Mouse (Mus musculus): Measurements from ENCODE around the gene Fgd3. TPM values are rescaled to one million over a fixed set of nuclear protein-coding genes. Genes with fewer than 3 reads are reported as not detected.

The Fgd3 gene
- polyA plus RNA-seq, 1 experiment from 2014 or later, result 0.64 TPM

DNA sequence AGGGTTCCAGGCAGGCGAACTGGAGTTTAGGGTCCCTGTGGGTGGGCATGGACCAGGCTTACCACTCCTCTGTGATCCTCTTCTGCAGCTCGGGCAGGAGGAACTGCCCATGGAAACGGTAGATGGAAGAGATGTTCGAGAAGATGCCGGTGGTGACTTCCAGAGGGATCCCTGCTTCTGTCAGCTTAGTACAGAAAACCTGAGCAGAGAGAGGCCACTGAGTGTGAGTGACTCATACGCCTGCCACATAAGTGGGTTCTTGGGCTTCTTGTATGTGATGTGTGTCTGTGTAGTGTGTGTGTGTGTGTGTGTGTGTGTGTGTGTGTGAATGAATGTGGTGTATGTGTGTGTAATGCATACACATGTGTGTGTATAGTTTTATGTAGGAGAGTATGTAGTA is 32.9 kb downstream of the Fgd3 start:
- WGBS (ENCODE audit: insufficient replicate concordance), result 86% methylated on average over 6 of the region's 6 CpGs
- Histone ChIP-seq H3K27me3 (ENCODE audit: control insufficient read depth, insufficient read depth, low read length) (no peaks in the 10 kb centered on the region), H3K4me2 (no peak overlapping the region), H3K27ac (ENCODE audit: low read depth, low read length) (no peak overlapping the region), H3K36me3 (ENCODE audit: control insufficient read depth, insufficient read depth, low read length) (no peaks in the 10 kb centered on the region), H3K4me1 (ENCODE audit: control insufficient read depth, insufficient read depth, low read length) (no peaks in the 10 kb centered on the region), H3K4me3 (ENCODE audit: low read depth, low read length) (no peak overlapping the region), H3K9ac (ENCODE audit: low read depth, low read length) (no peak overlapping the region), H3K9me3 (replicated peaks; ENCODE audit: control insufficient read depth, low read length) (no peaks in the 10 kb centered on the region; the same call in 1 of the 2 replicates)
- ATAC-seq (replicated peaks; ENCODE audit: insufficient number of reproducible peaks, low FRiP score, low TSS enrichment), result no peak

DNA sequence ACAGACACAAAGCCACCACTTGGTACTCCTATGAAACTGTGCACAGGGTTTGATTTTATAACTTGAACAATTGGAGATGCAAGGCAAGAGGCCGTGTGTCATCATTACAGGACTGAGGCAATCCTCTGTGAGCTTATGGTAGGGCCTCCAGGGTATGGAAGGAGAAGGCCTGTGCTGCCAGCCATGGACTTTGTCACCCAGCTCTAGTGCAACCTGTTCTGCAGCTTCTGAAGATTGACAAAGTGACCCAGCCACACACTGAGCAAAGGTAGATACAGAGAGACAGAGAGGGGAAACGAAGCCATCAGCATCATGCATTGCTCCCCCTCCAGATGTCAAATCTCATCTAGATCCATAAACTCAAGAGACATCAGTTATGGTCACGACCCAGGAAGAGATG is 33.4 kb downstream of the Fgd3 start:
- no peak overlapping the region for H3K4me2 ChIP-seq
- H3K4me3 ChIP-seq (ENCODE audit: low read depth, low read length), result no peak overlapping the region
- no peaks in the 10 kb centered on the region for H3K27me3 ChIP-seq (ENCODE audit: control insufficient read depth, insufficient read depth, low read length)
- H3K36me3 ChIP-seq (ENCODE audit: control insufficient read depth, insufficient read depth, low read length), result no peaks in the 10 kb centered on the region
- no peak overlapping the region for H3K27ac ChIP-seq (ENCODE audit: low read depth, low read length)
- no peaks in the 10 kb centered on the region; the same call in 1 of the 2 replicates for H3K9me3 ChIP-seq (replicated peaks; ENCODE audit: control insufficient read depth, low read length)
- WGBS (ENCODE audit: insufficient replicate concordance), result 76% methylated on average over 3 of the region's 3 CpGs
- H3K4me1 ChIP-seq (ENCODE audit: control insufficient read depth, insufficient read depth, low read length), result no peaks in the 10 kb centered on the region
- no peak overlapping the region for H3K9ac ChIP-seq (ENCODE audit: low read depth, low read length)
- ATAC-seq (replicated peaks; ENCODE audit: insufficient number of reproducible peaks, low FRiP score, low TSS enrichment), result no peak

DNA sequence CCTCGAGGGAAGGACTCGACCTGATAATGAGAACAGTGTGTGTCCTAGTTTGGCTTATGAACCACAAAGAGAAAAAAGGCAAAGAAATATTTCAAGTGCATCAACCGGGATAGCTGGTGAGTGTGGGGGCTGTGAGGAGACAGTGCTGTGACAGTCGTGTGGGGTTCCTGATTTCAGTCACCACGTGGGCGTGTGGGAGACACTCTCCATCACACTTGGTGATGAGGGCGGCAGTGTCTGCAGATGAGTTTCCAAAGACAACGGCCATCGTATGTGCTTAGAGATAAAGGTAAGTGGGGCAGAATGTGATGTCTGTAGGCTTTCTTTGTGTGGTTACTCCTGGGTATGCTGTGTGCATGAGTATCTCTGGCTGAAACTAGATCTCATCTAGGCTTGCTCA is 36.4 kb downstream of the Fgd3 start:
- Histone ChIP-seq H3K4me3 (ENCODE audit: low read depth, low read length) (no peak overlapping the region), H3K27ac (ENCODE audit: low read depth, low read length) (no peak overlapping the region), H3K27me3 (ENCODE audit: control insufficient read depth, insufficient read depth, low read length) (no peaks in the 10 kb centered on the region), H3K4me2 (no peak overlapping the region), H3K4me1 (ENCODE audit: control insufficient read depth, insufficient read depth, low read length) (no peaks in the 10 kb centered on the region), H3K36me3 (ENCODE audit: control insufficient read depth, insufficient read depth, low read length) (no peaks in the 10 kb centered on the region), H3K9ac (ENCODE audit: low read depth, low read length) (no peak overlapping the region), H3K9me3 (replicated peaks; ENCODE audit: control insufficient read depth, low read length) (no peaks in the 10 kb centered on the region)
- no peak for ATAC-seq (replicated peaks; ENCODE audit: insufficient number of reproducible peaks, low FRiP score, low TSS enrichment)
- WGBS (ENCODE audit: insufficient replicate concordance), result 53% methylated on average over 9 of the region's 9 CpGs

DNA sequence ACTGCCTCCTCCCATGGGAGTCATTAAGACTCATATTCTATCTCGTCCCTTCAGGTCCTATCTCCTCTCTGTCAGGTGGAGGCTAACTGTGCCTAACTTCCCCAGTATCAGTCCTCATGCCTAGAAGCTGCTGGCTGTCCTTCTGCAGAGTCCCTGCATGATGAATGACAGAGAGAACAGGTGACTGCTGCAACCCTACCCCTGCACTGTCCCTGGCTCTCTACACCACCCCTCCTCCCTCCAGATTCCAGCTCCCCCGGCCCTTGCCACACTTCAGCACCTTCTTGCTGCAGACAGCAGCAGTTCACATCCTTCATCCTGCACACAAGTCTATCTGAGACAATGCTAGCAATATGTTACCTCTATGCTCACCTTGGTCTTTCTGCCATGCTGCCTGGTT is 37.9 kb downstream of the Fgd3 start:
- no peak overlapping the region for H3K27ac ChIP-seq (ENCODE audit: low read depth, low read length)
- no peak overlapping the region for H3K4me3 ChIP-seq (ENCODE audit: low read depth, low read length)
- WGBS (ENCODE audit: insufficient replicate concordance), result 37% methylated on average over 2 of the region's 2 CpGs
- no peak overlapping the region for H3K4me2 ChIP-seq
- H3K9ac ChIP-seq (ENCODE audit: low read depth, low read length), result no peak overlapping the region
- no peaks in the 10 kb centered on the region for H3K4me1 ChIP-seq (ENCODE audit: control insufficient read depth, insufficient read depth, low read length)
- ATAC-seq (replicated peaks; ENCODE audit: insufficient number of reproducible peaks, low FRiP score, low TSS enrichment), result no peak
- no peaks in the 10 kb centered on the region for H3K27me3 ChIP-seq (ENCODE audit: control insufficient read depth, insufficient read depth, low read length)
- H3K9me3 ChIP-seq (replicated peaks; ENCODE audit: control insufficient read depth, low read length), result no peaks in the 10 kb centered on the region
- H3K36me3 ChIP-seq (ENCODE audit: control insufficient read depth, insufficient read depth, low read length), result no peaks in the 10 kb centered on the region

DNA sequence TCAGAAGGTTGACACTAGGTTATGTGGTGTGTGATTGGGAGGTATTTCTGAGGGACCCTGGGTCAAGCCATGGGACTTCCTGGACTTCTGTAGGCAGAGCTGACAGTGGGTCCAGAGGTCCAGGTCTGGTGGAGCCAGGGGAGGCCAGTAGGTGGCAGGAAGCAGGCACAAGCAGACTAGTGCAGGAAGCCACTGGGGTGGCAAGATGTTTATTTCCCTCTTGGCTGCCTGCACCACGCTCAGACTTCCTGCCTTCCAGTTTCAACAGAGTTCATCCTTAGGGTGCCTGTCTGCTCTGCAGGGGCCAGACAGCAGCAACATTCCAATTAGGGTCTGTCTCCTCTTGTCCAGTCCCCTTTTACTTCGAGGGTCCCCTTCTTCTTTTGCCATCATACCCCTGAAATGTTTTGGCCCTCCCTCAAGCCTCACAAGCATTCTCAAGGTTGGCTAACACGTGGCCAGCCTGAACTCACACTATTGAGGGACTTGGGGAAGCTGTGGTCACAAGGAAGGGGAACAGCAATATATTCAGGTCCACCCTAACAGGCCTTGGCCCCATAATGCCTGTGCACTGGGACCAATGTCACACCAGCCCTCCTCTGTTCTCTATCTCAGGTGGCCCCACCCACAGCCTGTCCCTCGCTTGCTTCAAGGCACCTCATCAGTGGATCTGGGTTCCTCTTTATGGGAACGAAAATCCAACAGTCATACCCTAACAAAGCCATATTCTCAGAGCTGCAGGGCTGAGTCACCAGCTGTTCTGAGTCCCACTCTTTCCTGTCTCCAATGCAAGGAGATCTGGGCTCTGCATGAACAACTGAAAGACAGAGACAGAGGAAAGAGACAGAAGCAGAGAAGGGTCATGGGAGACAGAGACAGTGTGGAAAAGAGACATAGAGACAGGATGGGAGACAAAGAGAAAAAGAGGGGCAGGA is 48.0 kb downstream of the Fgd3 start:
- Histone ChIP-seq H3K27me3 (ENCODE audit: control insufficient read depth, insufficient read depth, low read length) (no peaks in the 10 kb centered on the region), H3K9ac (ENCODE audit: low read depth, low read length) (no peak overlapping the region), H3K9me3 (replicated peaks; ENCODE audit: control insufficient read depth, low read length) (no peaks in the 10 kb centered on the region), H3K27ac (ENCODE audit: low read depth, low read length) (no peak overlapping the region), H3K4me3 (ENCODE audit: low read depth, low read length) (no peak overlapping the region), H3K4me2 (no peak overlapping the region), H3K36me3 (ENCODE audit: control insufficient read depth, insufficient read depth, low read length) (no peaks in the 10 kb centered on the region), H3K4me1 (ENCODE audit: control insufficient read depth, insufficient read depth, low read length) (0 out of 2 replicates have a peak, but pooled peaks cover 3% of the 10 kb centered on the region)
- ATAC-seq (replicated peaks; ENCODE audit: insufficient number of reproducible peaks, low FRiP score, low TSS enrichment), result no peak
- WGBS (ENCODE audit: insufficient replicate concordance), result 57% methylated on average over 5 of the region's 5 CpGs

DNA sequence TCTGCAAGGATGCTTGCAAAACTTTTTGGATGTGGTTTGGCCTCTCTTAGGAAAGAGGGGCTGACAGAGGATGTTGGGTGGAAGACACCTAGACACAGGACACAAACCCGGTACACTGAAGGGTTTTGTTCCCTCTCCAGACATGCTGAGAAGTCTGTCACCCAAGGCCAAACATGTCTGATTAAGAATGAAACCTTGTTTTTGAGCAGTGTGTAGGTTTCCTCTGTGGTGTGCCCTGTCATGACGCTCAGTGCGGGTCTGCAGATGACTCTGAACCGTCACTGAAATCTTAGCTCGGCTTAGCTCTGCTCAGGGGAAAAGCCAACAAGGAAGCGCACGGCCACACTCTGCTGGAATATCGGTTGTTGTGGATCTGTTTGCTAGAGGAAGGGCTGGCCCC is 49.6 kb downstream of the Fgd3 start:
- ATAC-seq (replicated peaks; ENCODE audit: insufficient number of reproducible peaks, low FRiP score, low TSS enrichment), result no peak
- no peak overlapping the region for H3K27ac ChIP-seq (ENCODE audit: low read depth, low read length)
- no peaks in the 10 kb centered on the region for H3K9me3 ChIP-seq (replicated peaks; ENCODE audit: control insufficient read depth, low read length)
- no peak overlapping the region for H3K4me3 ChIP-seq (ENCODE audit: low read depth, low read length)
- no peak overlapping the region for H3K9ac ChIP-seq (ENCODE audit: low read depth, low read length)
- no peak overlapping the region for H3K4me2 ChIP-seq
- H3K27me3 ChIP-seq (ENCODE audit: control insufficient read depth, insufficient read depth, low read length), result no peaks in the 10 kb centered on the region
- H3K4me1 ChIP-seq (ENCODE audit: control insufficient read depth, insufficient read depth, low read length), result 0 out of 2 replicates have a peak, but pooled peaks cover 3% of the 10 kb centered on the region
- no peaks in the 10 kb centered on the region for H3K36me3 ChIP-seq (ENCODE audit: control insufficient read depth, insufficient read depth, low read length)
- 75% methylated on average over 8 of the region's 8 CpGs for WGBS (ENCODE audit: insufficient replicate concordance)

DNA sequence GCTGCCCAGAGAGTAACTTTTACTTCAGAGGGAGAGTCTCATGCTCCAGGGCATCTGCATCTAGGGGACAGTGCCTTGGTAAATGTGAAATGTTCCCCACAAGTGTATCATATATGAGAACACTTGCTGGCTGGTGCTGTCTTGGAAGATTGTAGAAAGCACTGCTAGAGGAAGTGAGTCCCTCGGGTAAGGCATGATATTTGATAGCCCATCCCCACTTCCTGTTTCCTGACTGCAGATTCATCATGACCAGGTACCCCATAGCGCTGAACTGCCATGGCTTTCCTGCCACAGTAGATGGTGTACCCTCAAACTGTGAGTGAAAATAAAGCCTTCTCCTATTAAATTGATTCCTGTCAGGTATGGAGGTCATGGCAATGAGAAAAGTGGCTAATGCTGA is 52.5 kb downstream of the Fgd3 start:
- WGBS (ENCODE audit: insufficient replicate concordance), result 39% methylated on average over 2 of the region's 2 CpGs
- Histone ChIP-seq H3K27me3 (ENCODE audit: control insufficient read depth, insufficient read depth, low read length) (no peaks in the 10 kb centered on the region), H3K36me3 (ENCODE audit: control insufficient read depth, insufficient read depth, low read length) (no peaks in the 10 kb centered on the region), H3K4me2 (no peak overlapping the region), H3K27ac (ENCODE audit: low read depth, low read length) (no peak overlapping the region), H3K9me3 (replicated peaks; ENCODE audit: control insufficient read depth, low read length) (no peaks in the 10 kb centered on the region), H3K4me3 (ENCODE audit: low read depth, low read length) (no peak overlapping the region), H3K9ac (ENCODE audit: low read depth, low read length) (no peak overlapping the region), H3K4me1 (ENCODE audit: control insufficient read depth, insufficient read depth, low read length) (peaks cover 16% of the 10 kb centered on the region)
- ATAC-seq (replicated peaks; ENCODE audit: insufficient number of reproducible peaks, low FRiP score, low TSS enrichment), result no peak

DNA sequence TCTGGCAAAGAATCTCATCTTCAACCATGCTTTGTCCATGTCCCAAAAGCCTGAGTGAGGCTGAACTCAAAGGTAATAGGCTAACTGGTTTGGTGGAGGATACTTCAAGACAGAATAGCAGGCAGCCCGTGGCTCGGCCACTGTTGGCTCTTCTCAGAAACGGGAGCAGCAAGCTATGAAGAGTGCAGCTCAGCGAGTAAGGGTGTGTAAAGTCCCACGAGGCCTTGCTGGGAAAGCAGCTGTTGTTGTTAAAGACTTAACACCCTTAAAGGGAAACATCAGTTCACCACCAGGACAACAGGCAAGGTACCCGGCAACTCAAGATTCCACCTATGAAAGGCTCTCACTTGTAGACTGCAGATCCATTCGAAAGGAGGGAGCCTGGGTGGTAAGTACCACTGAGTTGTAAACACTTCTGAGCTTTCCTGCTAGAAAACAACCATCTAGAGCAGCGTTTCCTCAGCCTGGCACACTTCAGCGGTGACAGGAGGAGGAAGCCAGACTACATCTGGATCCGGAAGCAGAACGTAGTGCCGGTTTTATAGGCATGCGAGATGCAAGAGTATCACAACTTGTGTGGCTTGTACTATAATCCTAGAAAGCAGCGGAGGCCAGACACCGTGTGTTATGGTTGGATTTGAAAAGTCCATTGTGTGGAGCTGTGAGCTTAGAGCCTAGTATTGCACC is 59.9 kb downstream of the Fgd3 start:
- no peak for ATAC-seq (replicated peaks; ENCODE audit: insufficient number of reproducible peaks, low FRiP score, low TSS enrichment)
- Histone ChIP-seq H3K4me1 (ENCODE audit: control insufficient read depth, insufficient read depth, low read length) (peaks cover 13% of the 10 kb centered on the region), H3K9ac (ENCODE audit: low read depth, low read length) (no peak overlapping the region), H3K27me3 (ENCODE audit: control insufficient read depth, insufficient read depth, low read length) (no peaks in the 10 kb centered on the region), H3K27ac (ENCODE audit: low read depth, low read length) (no peak overlapping the region), H3K4me3 (ENCODE audit: low read depth, low read length) (no peak overlapping the region), H3K4me2 (no peak overlapping the region), H3K36me3 (ENCODE audit: control insufficient read depth, insufficient read depth, low read length) (no peaks in the 10 kb centered on the region), H3K9me3 (replicated peaks; ENCODE audit: control insufficient read depth, low read length) (0 out of 2 replicates have a peak, but pooled peaks cover 2% of the 10 kb centered on the region)
- 73% methylated on average over 15 of the region's 15 CpGs for WGBS (ENCODE audit: insufficient replicate concordance)

Measured in heart, embryonic 11.5 days (tissue).